Mouse (Mus musculus): ENCODE measurements around the gene Tbc1d1. TPM values are rescaled to one million over a fixed set of nuclear protein-coding genes. Genes with fewer than 3 reads are reported as not detected.

Gene Tbc1d1
- 10.6 and 10.9 TPM in 2 replicates for polyA plus RNA-seq (2015; fragmentation: Nextera tagmentation; extraction: Ambion mirVana)

GRCm38 (mm10) chr5:64155861-64156550 lies at the start of gene Tbc1d1:
Gene Tbc1d1 (plus strand): TSS chr5:64156305.

Small RNA genes within 50 kb of the gene (microRNA-seq; reads per million reads assigned to microRNA genes)
- 0 reads per million in 2 experiments for gene Gm22395

Other genes starting within 250 kb of the Tbc1d1 start
- gene Rell1, start 187.4 kb upstream of the Tbc1d1 start, polyA plus RNA-seq (2015; fragmentation: Nextera tagmentation; extraction: Ambion mirVana) = 10.6 and 14.0 TPM in 2 replicates
- gene Pgm2, start 63.4 kb upstream of the Tbc1d1 start, polyA plus RNA-seq (2015; fragmentation: Nextera tagmentation; extraction: Ambion mirVana) = 9.3 and 12.3 TPM in 2 replicates